Mouse (Mus musculus): ENCODE measurements around the gene Ackr2.

- TF ChIP-seq CTCF (IDR thresholded peaks at IDR 0.05) (no peak), EP300 (IDR thresholded peaks at IDR 0.05) (no peak)
Observed at GRCm38 (mm10) chr9:121923443-121923842, 25.3 kb downstream of the Ackr2 start.
